Mouse (Mus musculus): ENCODE results near the gene Ugt1a5.

The Ugt1a5 gene

DNA sequence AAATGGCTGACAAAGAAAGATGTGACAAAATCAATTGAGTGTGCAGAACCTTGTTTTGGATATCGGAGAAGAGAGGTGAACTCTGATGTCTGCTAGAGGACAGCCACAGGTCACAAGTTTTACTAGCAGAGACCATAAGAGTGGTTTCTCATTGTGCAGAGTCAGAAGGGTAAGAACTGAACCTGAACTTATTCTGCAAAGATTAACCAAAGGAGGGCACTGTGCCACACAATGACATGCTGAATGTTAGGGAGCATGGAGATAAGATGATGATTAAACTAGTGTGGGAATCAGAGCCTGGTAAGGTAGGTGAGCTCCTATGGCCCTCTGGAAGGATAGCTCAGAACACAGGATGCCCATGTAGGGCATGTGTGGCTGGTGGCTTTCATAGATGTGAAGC, 29.9 kb downstream of the Ugt1a5 start:
- in situ Hi-C loops (cut with MboI, MseI) = loop anchor here (25.0 kb wide), 1 partner anchor 1992 kb away; no protein-coding TSS in a partner anchor

DNA sequence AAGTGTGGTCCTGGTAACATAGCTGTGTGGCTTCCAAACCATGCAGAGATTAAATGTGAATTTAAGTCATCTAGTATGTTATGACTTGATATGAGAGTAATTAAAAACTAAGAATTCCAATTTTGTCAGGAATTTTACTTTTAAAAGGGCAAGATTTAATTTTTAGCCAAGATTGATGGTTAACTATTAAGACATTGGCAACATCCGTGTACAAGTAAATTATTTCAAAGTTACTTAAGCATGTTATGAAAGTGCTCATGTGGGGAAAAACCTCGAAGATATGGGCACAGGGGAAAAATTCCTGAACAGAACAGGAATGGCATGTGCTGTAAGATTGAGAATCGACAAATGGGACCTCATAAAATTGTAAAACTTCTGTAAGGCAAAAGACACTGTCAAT, 31.6 kb downstream of the Ugt1a5 start:
- in situ Hi-C loops (cut with MboI, MseI) = loop anchor here (25.0 kb wide), 1 partner anchor 1990 kb away; no protein-coding TSS in a partner anchor

GRCm38 (mm10) chr1:88199996-88200395, 34.2 kb downstream of the Ugt1a5 start:
- in situ Hi-C loops (cut with MboI, MseI) = loop anchor here (25.0 kb wide), 1 partner anchor 1987 kb away; no protein-coding TSS in a partner anchor

- in situ Hi-C loops (cut with MboI, MseI) = no loop called here
Observed at GRCm38 (mm10) chr1:88200456-88200855, 34.6 kb downstream of the Ugt1a5 start, which contains the start of gene Ugt1a2. TSS of gene Ugt1a2 (plus strand) at chr1:88200601.

DNA sequence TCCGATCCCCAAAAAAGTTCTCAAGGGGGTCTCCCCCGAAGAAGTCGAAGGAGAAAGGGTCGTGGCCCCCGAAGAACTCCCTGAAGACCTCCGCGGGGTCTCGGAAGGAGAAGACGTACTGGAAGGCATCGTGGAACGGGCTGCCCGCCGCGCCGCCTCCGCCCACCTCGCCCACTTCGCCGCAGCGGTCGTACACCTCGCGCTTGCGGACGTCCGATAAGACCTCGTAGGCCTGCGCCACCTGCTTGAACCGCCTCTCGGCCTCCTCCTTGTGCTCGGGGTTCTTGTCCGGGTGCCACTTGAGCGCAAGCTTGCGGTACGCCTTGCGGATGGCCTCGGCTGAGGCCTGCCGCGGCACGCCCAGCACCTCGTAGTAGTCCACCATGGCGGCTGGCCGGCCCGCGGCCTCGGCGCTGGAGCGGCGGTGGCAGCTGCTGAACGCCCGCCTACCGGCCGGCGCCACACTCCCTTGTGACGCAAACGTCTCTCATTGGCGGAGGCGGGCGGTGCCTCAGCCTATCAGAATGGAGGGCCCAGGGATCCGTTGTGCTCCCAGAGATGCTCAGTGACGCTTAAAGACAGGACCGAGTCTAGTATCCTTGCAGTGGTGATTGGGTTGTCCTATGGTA, 39.6 kb downstream of the Ugt1a5 start, which contains the start of gene Dnajb3:
Gene Dnajb3 (minus strand): TSS at position 489 of the 629 bp plus-strand sequence.
- in situ Hi-C loops (cut with MboI, MseI) = loop anchor here (5.0 kb wide), 1 partner anchor 378 kb away; no protein-coding TSS in a partner anchor

DNA sequence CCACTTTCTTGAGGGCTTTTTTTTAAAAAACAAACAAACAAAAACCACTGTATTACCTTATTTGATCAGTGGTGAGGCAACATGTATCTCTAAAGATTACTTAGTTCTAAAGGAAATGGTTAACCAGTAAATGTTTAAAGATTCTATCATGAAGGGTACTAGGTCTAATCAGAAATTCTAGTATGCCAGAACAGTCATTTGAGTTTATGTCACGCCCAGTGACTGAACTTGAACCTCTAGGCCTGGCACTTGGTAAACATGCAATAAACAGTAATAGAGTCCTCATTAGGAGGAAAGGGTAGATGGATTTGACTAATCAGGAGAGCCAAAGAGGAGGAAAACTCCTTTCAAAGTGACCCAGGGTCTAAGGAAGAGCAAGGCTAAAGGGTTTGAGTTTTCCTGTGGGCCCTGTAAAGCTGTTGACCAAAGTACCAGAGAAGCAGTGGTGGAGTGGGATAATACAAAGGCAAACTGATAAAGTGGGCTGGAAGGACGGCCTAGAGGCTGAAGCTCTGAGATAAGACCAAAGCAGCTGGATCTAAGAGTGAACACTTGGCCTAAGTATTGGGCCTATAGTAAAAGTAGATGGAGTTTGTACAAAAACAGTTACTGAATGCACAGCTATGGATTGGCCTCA, 41.1 kb downstream of the Ugt1a5 start:
- in situ Hi-C loops (cut with MboI, MseI) = loop anchor here (5.0 kb wide), 1 partner anchor 380 kb away; no protein-coding TSS in a partner anchor

DNA sequence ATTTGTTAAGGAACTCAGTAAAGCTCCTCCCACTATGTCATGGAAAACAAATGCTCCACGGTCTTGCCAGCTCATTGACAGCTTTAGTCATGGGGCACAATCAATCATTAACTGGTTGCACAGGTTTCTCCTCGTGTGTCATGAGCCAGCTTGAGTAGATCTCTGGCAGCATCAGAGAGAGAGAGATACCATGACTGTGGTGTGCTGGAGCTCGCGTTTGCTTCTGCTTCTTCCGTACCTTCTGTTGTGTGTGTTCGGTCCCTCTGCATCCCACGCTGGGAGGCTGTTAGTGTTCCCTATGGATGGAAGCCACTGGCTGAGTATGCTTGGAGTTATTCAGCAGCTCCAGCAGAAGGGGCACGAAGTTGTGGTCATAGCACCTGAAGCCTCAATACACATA, 46.0 kb downstream of the Ugt1a5 start, which contains the start of gene Ugt1a1:
Gene Ugt1a1 (plus strand): TSS at position 148 of the 400 bp plus-strand sequence.
- in situ Hi-C loops (cut with MboI, MseI) = no loop called here

DNA sequence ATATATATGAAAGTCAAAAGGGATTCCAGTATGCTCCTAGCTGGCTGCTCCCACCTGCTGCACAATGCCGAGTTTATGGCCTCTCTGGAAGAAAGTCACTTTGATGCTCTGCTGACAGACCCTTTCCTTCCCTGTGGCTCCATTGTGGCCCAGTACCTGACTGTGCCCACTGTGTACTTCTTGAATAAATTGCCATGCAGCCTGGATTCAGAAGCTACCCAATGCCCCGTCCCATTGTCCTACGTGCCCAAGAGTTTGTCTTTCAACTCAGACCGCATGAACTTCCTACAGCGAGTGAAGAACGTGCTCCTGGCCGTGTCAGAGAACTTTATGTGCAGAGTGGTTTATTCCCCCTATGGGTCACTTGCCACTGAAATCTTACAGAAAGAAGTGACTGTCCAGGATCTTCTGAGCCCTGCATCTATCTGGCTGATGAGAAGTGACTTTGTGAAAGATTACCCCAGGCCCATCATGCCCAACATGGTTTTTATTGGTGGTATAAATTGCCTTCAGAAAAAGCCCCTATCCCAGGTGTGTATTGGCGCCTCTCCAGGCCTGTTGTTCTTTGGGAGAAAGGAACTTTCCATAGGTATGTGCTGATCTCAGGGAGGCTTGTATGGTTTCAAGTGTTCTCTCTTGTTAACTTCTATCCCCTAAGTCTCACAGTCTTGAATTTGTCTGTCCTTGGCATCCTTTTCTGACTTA, 46.7 kb downstream of the Ugt1a5 start:
- in situ Hi-C loops (cut with MboI, MseI) = no loop called here

GRCm38 (mm10) chr1:88213061-88213460, 47.2 kb downstream of the Ugt1a5 start:
- in situ Hi-C loops (cut with MboI, MseI) = no loop called here

DNA sequence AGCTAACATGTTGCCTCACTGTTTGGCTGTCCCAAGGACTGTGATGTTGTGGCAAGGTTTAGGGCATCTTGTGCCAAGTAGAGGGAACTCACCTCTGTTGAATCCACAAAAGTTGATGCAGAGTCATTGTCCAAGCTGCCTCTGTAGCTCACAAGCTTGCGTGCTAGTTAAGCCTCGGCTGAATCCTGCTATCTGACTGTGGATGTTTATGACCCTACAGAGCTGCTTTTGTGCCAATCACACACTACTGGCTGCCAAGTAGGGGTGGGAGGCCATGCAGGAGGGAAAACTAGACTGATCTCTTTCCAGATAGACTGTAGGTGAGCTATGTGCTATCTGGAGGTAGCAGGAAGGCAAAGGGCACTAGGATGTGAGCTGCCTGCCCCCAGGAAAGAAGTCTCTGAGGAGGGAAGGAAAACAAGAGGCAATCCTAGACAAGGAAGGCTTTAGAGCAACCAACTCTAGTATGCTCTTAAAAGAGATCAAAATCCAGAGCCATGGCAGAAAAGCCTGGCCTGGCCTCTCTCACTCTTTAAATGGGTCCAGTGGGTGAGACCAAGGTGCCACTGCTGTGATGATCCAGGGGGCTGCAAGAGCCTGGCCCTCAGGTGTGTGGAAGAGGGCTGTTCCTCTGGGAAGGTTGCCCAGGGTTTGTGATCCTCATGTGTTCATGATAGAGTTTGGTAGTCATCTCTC, 48.1 kb downstream of the Ugt1a5 start:
- in situ Hi-C loops (cut with MboI, MseI) = no loop called here

- in situ Hi-C loops (cut with MboI, MseI) = no loop called here
Observed at GRCm38 (mm10) chr1:88214462-88214952, 48.7 kb downstream of the Ugt1a5 start.

- in situ Hi-C loops (cut with MboI, MseI) = no loop called here
Observed at GRCm38 (mm10) chr1:88215466-88216380, 49.9 kb downstream of the Ugt1a5 start.

DNA sequence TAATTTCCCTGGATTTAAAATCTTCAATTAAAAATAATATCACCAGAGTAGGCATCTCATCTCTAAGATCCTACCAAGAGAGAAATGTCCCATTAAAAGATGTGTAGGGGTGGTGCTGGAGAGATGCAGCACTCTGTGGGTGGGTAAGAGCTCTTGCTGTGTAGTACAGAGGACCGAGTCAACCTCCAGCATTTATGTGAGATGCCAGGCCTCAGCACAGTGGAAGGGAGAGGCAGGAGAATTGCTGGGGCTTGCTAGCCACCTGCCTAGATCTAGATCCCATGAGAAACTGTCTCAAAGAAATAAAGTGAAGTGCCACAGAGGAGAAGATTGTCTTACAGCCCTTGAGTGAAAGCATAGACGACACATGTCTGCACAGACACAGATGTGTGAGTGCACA, 50.7 kb downstream of the Ugt1a5 start:
- in situ Hi-C loops (cut with MboI, MseI) = no loop called here

DNA sequence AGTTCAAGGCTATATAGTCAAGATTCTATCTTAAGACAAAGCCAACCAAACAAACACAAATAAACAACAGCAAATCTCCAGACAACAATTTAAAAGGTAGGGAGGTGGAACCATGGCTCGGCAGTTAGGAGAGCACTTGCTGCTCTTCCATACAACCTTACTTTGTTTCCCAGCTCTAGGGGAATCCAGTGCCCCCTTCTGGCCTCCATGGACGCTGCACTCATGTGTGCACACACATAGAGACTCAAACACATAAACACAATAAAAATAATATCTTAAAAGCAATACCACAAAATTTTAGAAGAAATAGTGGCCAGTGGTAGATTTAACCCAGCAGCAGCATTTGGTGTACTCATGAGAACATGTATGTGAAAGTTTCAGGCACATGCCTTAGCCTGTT, 51.3 kb downstream of the Ugt1a5 start:
- in situ Hi-C loops (cut with MboI, MseI) = no loop called here

DNA sequence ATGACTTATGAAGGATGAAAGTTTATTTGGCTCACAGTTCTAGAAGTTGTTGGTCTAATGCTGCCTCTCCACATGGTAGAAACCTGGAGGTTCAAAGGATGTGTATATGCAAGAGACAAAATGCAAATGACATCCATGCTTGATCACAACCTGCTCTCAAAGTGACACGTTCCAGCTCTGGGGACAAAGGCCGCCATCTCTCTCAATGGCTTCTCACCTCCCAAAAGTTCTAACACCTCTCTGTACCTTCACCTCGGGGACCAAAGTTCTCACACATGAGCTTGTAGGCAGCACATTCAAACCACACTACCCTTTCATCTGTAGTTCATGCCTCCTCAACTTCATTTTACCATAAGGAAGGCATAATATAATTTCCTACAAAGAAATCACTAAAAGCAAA, 51.8 kb downstream of the Ugt1a5 start:
- in situ Hi-C loops (cut with MboI, MseI) = no loop called here

DNA sequence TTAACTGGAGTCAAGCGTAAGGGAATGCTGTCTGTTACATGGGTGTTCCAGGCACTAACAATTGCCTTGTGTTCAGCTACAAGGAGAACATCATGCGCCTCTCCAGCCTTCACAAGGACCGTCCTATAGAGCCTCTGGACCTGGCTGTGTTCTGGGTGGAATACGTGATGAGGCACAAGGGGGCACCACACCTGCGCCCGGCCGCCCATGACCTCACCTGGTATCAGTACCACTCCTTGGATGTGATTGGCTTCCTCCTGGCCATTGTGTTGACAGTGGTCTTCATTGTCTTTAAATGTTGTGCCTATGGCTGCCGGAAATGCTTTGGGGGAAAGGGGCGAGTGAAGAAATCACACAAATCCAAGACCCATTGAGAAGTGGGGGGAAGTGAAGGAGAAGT, 52.2 kb downstream of the Ugt1a5 start:
- in situ Hi-C loops (cut with MboI, MseI) = no loop called here

DNA sequence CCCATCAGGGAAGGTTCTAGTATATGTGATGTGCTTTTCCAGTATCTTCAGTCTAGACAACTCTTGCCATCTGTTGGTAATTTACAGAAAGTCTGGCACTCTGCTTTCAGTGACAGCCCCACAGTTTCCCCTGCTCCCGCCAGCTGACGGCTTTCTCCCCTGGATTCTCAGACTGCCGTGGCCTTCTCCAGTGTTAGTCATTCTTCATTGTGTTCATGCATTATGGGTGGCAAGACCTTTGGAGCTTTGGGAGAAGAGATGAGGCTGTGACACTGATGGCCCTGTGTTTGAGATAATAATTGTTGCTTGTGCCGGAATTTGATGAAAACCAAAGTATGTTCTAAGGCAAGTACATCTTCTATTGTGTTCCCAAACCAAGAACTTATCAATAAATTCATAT, 52.8 kb downstream of the Ugt1a5 start:
- in situ Hi-C loops (cut with MboI, MseI) = no loop called here

DNA sequence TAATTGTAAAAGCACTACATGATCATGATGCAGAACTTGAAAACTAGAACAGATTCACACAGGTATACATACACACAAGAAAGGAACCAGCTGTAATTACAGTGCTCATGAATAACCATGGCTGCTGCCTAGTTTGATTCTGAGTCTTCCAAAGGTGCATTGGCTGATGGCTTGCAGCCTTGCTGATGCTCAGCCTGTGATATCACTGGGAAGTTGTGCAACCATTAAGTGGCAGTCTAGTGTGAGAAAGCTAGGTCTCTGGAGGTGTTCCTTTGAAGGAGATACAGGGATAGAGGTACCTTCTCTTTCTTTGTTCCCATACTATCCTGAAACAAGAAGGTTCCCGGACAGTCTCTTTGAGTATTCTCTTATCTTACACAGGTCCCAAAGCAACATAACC, 53.2 kb downstream of the Ugt1a5 start:
- in situ Hi-C loops (cut with MboI, MseI) = no loop called here

DNA sequence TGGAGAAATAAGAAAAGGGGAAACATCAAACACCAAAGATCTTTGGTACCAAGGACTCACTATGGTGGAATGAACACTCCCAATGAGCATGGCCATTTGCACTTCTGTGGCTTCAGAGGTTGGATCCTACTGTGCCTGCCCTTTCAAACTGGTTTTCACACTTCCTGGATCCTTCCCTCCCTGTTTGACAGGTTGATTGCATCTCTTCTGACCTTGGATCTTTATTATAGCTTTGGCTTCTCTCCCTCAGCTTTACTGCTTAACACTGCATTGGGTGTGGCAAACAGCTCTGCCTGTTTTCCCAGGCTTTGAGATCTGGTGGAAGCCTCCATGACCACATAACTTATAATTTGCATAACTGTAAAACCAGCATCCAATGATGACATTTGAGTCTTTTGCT, 54.5 kb downstream of the Ugt1a5 start:
- in situ Hi-C loops (cut with MboI, MseI) = no loop called here

DNA sequence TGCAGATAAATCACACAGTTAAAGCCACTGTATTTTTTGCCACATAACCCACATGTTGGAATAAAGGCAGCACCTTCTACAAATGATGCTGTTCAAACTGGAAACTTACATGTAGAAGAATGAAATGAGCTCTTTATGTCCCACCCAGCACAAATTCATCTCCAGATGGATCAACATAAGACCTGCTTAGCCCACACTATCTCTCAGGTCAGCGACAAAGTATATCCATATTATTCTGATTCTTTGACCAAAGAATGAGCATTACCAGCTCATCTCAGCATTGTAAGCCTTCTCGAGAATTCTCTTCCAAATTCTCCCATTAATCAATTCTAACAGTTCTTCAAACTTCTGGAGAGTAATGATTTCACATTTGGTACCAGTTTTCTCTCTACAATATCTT, 56.4 kb downstream of the Ugt1a5 start:
- in situ Hi-C loops (cut with MboI, MseI) = no loop called here
